Mouse (Mus musculus): Measurements from ENCODE around the gene Tctn1.

DNA sequence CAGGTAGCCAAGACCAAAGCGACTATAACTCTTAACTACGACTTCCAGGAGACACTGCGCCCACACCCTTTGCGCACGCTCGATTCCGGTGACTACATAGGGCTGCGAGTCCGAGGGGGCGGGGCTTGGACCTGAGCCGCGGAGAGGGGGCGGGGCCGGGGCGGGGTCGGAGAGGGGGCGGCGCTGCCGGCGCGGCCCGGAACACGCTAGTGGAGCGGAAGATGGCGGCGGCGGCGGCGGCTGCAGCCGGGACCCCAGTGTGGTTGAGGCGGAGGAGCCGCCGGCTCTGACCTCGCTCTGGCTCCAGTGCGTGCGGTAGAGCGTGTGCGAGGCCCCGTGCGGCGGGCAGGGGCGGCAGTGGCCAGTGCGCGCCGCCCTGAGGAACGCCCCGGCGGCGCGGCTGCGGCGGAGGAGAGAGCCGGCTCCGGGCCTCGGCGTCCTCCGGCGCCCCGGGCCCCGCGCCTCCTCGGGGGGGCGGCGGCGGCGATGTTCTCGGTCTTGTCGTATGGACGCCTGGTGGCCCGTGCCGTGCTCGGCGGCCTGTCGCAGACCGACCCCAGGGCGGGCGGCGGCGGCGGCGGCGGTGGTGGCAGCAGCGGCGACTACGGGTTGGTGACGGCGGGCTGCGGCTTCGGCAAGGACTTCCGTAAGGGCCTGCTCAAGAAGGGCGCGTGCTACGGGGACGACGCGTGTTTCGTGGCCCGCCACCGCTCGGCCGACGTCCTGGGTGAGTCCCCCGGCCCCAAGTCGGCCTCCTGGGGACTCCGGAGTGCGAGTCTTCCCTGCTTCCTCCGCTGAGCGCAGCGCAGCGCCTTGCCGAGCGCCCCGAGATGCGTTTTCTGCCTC lies 20.1 kb upstream of the Tctn1 start, which contains the start of gene Pptc7:
- TF ChIP-seq POLR2A (IDR thresholded peaks at IDR 0.05; ENCODE audit: control insufficient read depth, extremely low read depth, insufficient read depth, low read length, poor library complexity) (peak; percentile 77), CTCF (IDR thresholded peaks at IDR 0.05; ENCODE audit: borderline replicate concordance, control insufficient read depth, extremely low read depth, insufficient read depth, low read length, poor library complexity) (no peak)

Measured in thymus, adult 2 months (tissue).